Mouse (Mus musculus): Measurements from ENCODE around the gene Heatr5a.

Gene Heatr5a

DNA sequence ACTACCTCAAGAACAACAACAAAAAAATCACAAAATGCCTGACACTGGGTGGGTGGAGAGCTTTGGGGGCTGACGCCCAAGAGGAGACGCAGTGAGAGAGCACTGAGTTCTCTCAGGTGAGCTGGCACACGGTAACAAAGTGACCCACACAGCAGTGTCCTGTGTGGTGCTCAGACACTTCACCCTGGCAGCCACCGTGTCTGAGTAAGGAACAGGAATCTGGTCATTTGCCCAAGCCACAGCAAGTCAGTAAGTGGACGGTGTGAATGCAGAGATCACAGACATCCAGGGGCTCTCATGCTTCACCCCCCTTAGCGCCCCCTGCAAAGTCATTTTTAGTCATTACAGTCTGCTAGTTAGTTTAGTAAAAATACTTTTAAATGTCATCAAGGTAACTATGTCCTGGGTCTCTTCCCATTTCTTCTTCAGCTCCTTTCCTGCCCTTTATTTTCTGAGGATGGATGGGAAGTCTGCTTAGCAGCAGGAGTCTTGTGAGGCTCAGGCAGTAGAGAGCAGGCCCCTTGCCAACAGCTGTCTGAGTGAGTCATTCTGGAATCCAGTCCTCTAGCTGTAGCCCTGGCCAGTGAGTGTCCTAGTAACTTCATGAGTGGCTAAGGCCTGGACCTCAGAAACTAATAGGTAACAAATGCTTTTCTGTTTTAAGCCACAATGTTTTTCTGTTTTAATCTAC, 88.4 kb downstream of the Heatr5a start:
- peak; percentile 67 to 77 for DNase-seq

- no peak for DNase-seq
These were observed 89.3 kb downstream of the Heatr5a start for GRCm38 (mm10) chr12:51881775-51882174.

GRCm38 (mm10) chr12:51871446-51872144, 99.5 kb downstream of the Heatr5a start:
- no peak for DNase-seq

GRCm38 (mm10) chr12:51869511-51869910, 101.6 kb downstream of the Heatr5a start:
- DNase-seq: no peak

DNA sequence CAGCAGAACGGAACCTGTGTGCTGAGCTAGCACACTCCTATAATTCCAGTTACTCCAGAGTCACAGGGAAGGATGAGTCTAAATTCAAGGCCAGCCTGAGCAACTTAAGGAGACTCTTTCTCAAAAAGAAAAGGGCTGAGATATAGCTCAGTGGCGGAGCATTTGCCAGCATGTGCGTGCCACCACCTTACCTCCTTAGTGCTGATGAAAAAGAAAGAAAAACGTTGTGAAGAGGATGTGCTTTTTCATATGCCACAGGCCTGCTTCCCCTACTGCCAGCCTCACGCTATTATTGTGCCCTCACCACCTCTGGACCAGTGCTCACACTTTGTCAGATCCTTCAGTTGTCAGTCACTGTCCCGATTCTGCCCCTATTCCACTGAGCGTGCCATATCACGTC, 104.0 kb downstream of the Heatr5a start:
- no peak for DNase-seq

- peak; percentile 21 to 36 for DNase-seq
These were observed 104.8 kb downstream of the Heatr5a start for GRCm38 (mm10) chr12:51866226-51866910.

DNA sequence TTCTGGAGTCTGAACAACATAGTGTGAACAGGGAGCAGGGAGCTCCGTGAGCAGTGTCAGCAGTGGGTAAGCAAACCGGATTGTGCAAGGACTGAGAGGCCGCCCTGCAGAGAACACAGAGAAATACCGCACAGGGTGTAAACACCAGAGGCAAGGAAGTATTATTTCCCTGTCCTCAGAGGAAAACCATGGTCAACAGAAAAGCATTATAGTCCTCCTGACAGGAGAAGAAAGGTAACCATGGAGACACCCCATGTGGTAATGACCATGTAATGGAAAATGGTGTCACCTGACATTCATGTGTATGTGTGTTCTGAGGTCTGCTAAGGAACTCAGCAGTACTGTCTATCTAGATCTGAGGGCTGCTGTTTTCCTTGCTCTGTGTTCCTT, 105.3 kb downstream of the Heatr5a start:
- peak; percentile 22 to 41 for DNase-seq

- DNase-seq: no peak
These were observed 105.9 kb downstream of the Heatr5a start for GRCm38 (mm10) chr12:51865061-51865789.

DNA sequence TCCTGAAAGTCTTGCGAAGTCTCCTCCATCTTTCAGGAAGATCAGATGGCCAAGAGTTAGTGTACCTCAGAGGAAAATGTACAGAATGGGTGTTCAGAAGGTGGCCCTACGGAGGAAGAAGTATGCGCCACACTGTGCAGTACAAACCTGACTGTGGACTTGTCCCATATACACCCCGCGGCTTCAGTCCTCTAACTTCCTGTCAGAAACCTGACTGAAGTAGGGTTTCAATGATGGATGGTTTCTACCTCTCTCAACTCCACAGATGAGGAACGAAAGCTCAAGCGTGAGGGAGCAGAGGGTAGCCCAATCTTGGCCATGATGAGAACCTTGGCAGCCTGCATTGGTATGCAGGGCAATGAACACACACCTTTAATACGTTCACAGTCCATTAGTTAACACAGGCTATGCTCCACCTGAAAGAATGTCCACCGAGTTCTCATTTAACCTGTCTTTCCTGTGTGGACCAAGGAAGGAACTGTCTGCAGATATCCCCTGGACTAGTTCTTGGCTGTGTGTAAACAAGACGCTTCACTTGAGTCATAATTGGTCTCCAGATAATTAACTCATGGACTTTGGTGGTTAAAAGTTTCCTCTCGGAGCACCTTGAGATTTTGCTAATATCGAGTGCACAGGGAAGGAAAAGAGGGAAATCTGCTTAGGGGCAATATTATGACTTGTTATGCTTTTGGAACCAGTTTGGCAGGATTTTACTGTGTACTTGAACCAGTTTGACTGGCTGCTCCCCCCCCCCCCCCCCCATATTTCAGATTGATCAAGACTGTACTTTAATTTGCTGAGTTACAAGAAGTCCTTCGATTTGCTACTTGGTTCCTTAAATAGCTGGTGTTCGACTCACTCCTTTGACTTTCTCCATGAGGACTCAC, 107.8 kb downstream of the Heatr5a start:
- no peak for DNase-seq

GRCm38 (mm10) chr12:51858134-51859028, 112.7 kb downstream of the Heatr5a start:
- DNase-seq: no peak

- no peak for DNase-seq
These were observed 114.3 kb downstream of the Heatr5a start for GRCm38 (mm10) chr12:51856768-51857295.

DNA sequence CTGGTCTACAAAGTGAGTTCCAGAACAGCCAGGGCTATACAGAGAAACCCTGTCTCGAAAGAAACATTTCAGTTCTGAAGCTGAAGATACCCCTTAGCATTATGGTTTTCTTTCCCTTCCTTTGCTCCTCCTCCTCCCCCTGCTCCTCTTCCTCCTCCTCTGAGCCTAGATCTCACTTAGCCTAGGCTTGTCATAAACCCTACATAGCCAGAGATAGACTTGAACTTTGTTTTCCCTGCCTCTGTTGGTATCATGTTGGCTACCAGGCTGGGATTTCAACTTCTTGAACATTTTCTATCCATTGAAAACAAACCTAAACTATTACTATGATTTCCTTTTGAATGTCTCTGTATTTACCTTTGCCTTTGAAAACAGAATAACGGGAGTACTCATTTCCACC, 115.2 kb downstream of the Heatr5a start:
- DNase-seq: no peak

- no peak for DNase-seq
These were observed 115.7 kb downstream of the Heatr5a start for GRCm38 (mm10) chr12:51855453-51855852.

GRCm38 (mm10) chr12:51851617-51852016, 119.5 kb downstream of the Heatr5a start:
- DNase-seq: no peak

GRCm38 (mm10) chr12:51851155-51851554, 120.0 kb downstream of the Heatr5a start:
- no peak for DNase-seq

DNA sequence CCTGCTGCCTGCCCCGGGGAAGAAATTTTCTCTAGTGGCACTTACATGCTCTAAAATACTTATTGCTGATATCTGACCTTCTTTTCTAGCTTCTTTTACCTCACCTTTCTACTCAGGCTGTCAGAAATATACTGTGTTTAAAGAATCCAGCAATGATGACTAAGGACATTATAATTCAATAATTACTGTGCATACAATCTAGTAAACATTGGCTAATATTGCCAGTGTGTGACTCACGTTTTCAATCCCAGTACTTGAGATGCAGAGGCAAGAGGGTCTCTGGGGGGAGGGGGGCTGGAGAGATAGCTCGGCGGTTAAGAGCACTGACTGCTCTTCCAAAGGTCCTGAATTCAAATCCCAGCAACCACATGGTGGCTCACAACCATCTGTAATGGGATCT, 120.8 kb downstream of the Heatr5a start:
- no peak for DNase-seq

DNA sequence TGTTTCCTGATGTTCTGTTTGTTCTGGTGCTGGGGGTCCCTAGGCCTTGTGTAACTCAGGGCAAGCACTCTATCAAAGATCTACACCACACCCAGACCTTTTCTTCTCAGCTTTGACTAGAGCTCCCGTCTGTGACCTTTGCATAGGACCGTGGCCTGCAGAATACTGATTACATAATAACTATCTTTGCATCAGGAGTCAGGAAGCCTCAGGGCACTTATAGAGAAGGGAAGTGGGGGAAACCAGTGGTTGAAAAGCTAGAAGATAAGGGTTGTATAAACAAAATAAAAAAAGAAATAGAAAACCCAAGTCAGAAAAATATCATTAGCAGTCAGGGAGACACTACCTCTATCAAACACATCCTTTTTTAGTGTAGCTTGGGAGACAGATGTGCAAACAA, 121.2 kb downstream of the Heatr5a start:
- DNase-seq: no peak

GRCm38 (mm10) chr12:51847953-51848680, 123.0 kb downstream of the Heatr5a start:
- DNase-seq: no peak

- no peak for DNase-seq
These were observed 125.9 kb downstream of the Heatr5a start for GRCm38 (mm10) chr12:51845261-51845660.

DNA sequence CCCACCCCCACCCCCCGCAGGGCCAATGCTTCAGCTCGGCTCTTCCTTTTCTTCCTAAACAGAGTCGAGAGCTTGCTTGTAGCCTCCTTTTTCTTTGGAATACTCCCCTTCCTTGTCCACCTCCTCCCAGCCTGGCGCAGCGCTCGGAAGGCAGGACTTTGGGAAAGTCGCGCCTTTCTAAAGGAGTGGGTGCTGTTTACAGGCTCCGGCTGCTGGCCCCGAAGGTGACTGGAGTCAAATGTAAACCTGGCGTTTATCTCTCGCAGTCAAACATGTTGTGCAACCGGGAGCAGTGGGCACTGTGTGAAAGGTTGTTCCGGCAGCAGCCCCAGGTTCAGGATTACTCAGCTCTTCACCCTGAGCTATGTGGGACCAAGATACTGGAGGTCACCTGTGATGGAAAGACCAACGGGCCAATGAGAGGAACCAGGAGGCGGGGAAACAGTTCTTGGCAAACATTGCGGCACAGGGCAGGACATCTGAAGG, 126.3 kb downstream of the Heatr5a start:
- peak; percentile 94 to 95 for DNase-seq
